Mouse (Mus musculus) forebrain, embryonic 14.5 days (tissue): Measurements from ENCODE around the gene Msrb3. TPM values are rescaled to one million over a fixed set of nuclear protein-coding genes. Genes with fewer than 3 reads are reported as not detected.
A peak's percentile ranks its signal among the peaks of the same experiment; 100 is the strongest.
"Not testable (repeated sequence)": the region's sequence is repeated elsewhere in the genome, so short reads cannot be mapped to it uniquely, and the experiment has no call there.

Experiments
- ATAC-seq: fragments of 200-750 bp; cut with Nextera tagmentation; 2 replicates; pipeline ENCODE4 v1.8.0; 2017; ENCODE audit warnings: mild to moderate bottlenecking, moderate library complexity
- DNase-seq: peaks from one replicate; pipeline ENCODE4 v3.0.0-alpha.2; 2015; ENCODE audit warnings: low spot score
- H3K27ac ChIP-seq: fragments of 300-500 bp; sonication (generic); 2 replicates; pipeline ENCODE4 v1.5.1; 2014; ENCODE audit warnings: low read depth, mild to moderate bottlenecking, control low read depth, low read length, moderate library complexity
- H3K27me3 ChIP-seq: fragments of 300-500 bp; sonication (generic); replicated peaks from 2 replicates; pipeline ENCODE4 v1.6.1; 2014; ENCODE audit warnings: low read length, control low read depth, mixed read lengths; ENCODE audit not compliant: control insufficient read depth, insufficient read depth
- H3K36me3 ChIP-seq: fragments of 300-500 bp; sonication (generic); 2 replicates; pipeline ENCODE4 v1.6.1; 2014; ENCODE audit warnings: low read length, control low read depth; ENCODE audit not compliant: control insufficient read depth, insufficient read depth
- H3K4me1 ChIP-seq: fragments of 300-500 bp; sonication (generic); 2 replicates; pipeline ENCODE4 v1.6.1; 2014; ENCODE audit warnings: antibody characterized with exemption, low read length, control low read depth; ENCODE audit not compliant: control insufficient read depth, insufficient read depth
- H3K4me2 ChIP-seq: fragments of 300-500 bp; sonication (generic); 2 replicates; pipeline ENCODE4 v1.6.1; 2014; ENCODE audit warnings: mild to moderate bottlenecking, control low read depth, low read length
- H3K4me3 ChIP-seq: fragments of 300-500 bp; sonication (generic); 2 replicates; pipeline ENCODE4 v1.5.1; 2014; ENCODE audit warnings: low read depth, low read length, control low read depth
- H3K9ac ChIP-seq: fragments of 300-500 bp; sonication (generic); 2 replicates; pipeline ENCODE4 v1.6.1; 2014; ENCODE audit warnings: mild to moderate bottlenecking, low read length, control low read depth, moderate library complexity
- H3K9me3 ChIP-seq: fragments of 300-500 bp; sonication (generic); replicated peaks from 2 replicates; pipeline ENCODE4 v1.6.1; 2016; ENCODE audit warnings: low read length, control low read depth, mixed read lengths; ENCODE audit not compliant: control insufficient read depth
- WGBS: fragments of 180-500 bp; shearing (Covaris S2); extraction: QIAGEN DNeasy Blood & Tissue Kit; methylation state at CpG from one replicate; pipeline ENCODE4 v1.1.7; 2014; 5-methylcytosine and 5-hydroxymethylcytosine counted together
- polyA plus RNA-seq: library from polyadenylated mRNA; unstranded; fragments of >200 nt; fragmentation: Nextera tagmentation; extraction: Ambion mirVana; gene quantifications from 2 replicates; pipeline ENCODE4 v1.2.1, GENCODE M21; 2014

The Msrb3 gene
- polyA plus RNA-seq, 1 experiment from 2014 or later, result 1.4 TPM

- 75% methylated on average over 11 of the region's 11 CpGs for WGBS
- H3K36me3 ChIP-seq, result no peaks in the 10 kb centered on the region
- no peaks in the 10 kb centered on the region for H3K9me3 ChIP-seq
- no peak overlapping the region for H3K27ac ChIP-seq
- no peak overlapping the region for H3K4me2 ChIP-seq
- no peak for ATAC-seq
- H3K4me1 ChIP-seq, result no peaks in the 10 kb centered on the region
- H3K9ac ChIP-seq, result no peak overlapping the region
- H3K4me3 ChIP-seq, result no peak overlapping the region
- H3K27me3 ChIP-seq, result 0 out of 2 replicates have a peak, but pooled peaks cover 1% of the 10 kb centered on the region
- DNase-seq, result peak; percentile 28
Observed at GRCm38 (mm10) chr10:120751295-120751722, 147.6 kb downstream of the Msrb3 start.

GRCm38 (mm10) chr10:120749556-120749955, 149.3 kb downstream of the Msrb3 start:
- not testable (repeated sequence) for H3K4me2 ChIP-seq, H3K9ac ChIP-seq, H3K9me3 ChIP-seq, H3K27ac ChIP-seq, ATAC-seq, H3K36me3 ChIP-seq, H3K27me3 ChIP-seq, DNase-seq, H3K4me3 ChIP-seq, H3K4me1 ChIP-seq
- 93% methylated on average over 5 of the region's 5 CpGs for whole genome bisulfite sequencing

GRCm38 (mm10) chr10:120748156-120748555, 150.7 kb downstream of the Msrb3 start:
- Histone ChIP-seq H3K27me3 (0 out of 2 replicates have a peak, but pooled peaks cover 5% of the 10 kb centered on the region), H3K4me3 (no peak overlapping the region), H3K9me3 (no peaks in the 10 kb centered on the region), H3K4me1 (no peaks in the 10 kb centered on the region), H3K4me2 (no peak overlapping the region), H3K36me3 (no peaks in the 10 kb centered on the region), H3K27ac (no peak overlapping the region), H3K9ac (no peak overlapping the region)
- 89% methylated on average over 6 of the region's 6 CpGs for whole genome bisulfite sequencing
- DNase-seq (no peak), ATAC-seq (no peak)

GRCm38 (mm10) chr10:120745138-120745856, 153.6 kb downstream of the Msrb3 start:
- Histone ChIP-seq H3K27me3 (0 out of 2 replicates have a peak, but pooled peaks cover 5% of the 10 kb centered on the region), H3K27ac (peak overlapping the region; percentile 60; the same call in 1 of the 2 replicates), H3K4me1 (no peaks in the 10 kb centered on the region), H3K4me2 (peak overlapping the region; percentile 70), H3K4me3 (peak overlapping the region; percentile 29), H3K36me3 (no peaks in the 10 kb centered on the region), H3K9me3 (no peaks in the 10 kb centered on the region), H3K9ac (peak overlapping the region; percentile 61)
- 4% methylated on average over 18 of the region's 18 CpGs for WGBS
- ATAC-seq (peak; percentile 96), DNase-seq (peak; percentile 91)

- WGBS, result under 1% methylated on average over 15 of the region's 15 CpGs
- no peaks in the 10 kb centered on the region for H3K9me3 ChIP-seq
- DNase-seq (peak; percentile 75), ATAC-seq (peak; percentile 52)
- H3K27ac ChIP-seq, result peak overlapping the region; percentile 60; the same call in 1 of the 2 replicates
- H3K36me3 ChIP-seq, result no peaks in the 10 kb centered on the region
- H3K27me3 ChIP-seq, result 0 out of 2 replicates have a peak, but pooled peaks cover 5% of the 10 kb centered on the region
- peak overlapping the region; percentile 29 for H3K4me3 ChIP-seq
- peak overlapping the region; percentile 70 for H3K4me2 ChIP-seq
- peak overlapping the region; percentile 61 for H3K9ac ChIP-seq
- H3K4me1 ChIP-seq, result no peaks in the 10 kb centered on the region
Observed at GRCm38 (mm10) chr10:120744441-120745137, 154.3 kb downstream of the Msrb3 start.

GRCm38 (mm10) chr10:120736508-120737069, 162.3 kb downstream of the Msrb3 start:
- peak overlapping the region; percentile 30 for H3K9ac ChIP-seq
- no peaks in the 10 kb centered on the region for H3K9me3 ChIP-seq
- 0 out of 2 replicates have a peak, but pooled peaks cover 5% of the 10 kb centered on the region for H3K27me3 ChIP-seq
- peaks cover 6% of the 10 kb centered on the region for H3K4me1 ChIP-seq
- ATAC-seq (no peak), DNase-seq (peak; percentile 36)
- peak overlapping the region; percentile 57 for H3K4me2 ChIP-seq
- H3K27ac ChIP-seq, result no peak overlapping the region
- no peak overlapping the region; the same call in 1 of the 2 replicates for H3K4me3 ChIP-seq
- H3K36me3 ChIP-seq, result no peaks in the 10 kb centered on the region
- 7% methylated on average over 14 of the region's 14 CpGs for WGBS

GRCm38 (mm10) chr10:120735722-120736507, 163.0 kb downstream of the Msrb3 start:
- Histone ChIP-seq H3K9ac (peak overlapping the region; percentile 30), H3K27ac (no peak overlapping the region), H3K4me3 (peak overlapping the region; percentile 23), H3K36me3 (no peaks in the 10 kb centered on the region), H3K4me2 (peak overlapping the region; percentile 57), H3K27me3 (0 out of 2 replicates have a peak, but pooled peaks cover 5% of the 10 kb centered on the region), H3K4me1 (peaks cover 6% of the 10 kb centered on the region), H3K9me3 (no peaks in the 10 kb centered on the region)
- ATAC-seq, result no peak
- DNase-seq, result peak; percentile 21
- 5% methylated on average over 25 of the region's 25 CpGs for WGBS

GRCm38 (mm10) chr10:120734364-120734763, 164.5 kb downstream of the Msrb3 start:
- Histone ChIP-seq H3K9me3 (no peaks in the 10 kb centered on the region), H3K27me3 (0 out of 2 replicates have a peak, but pooled peaks cover 5% of the 10 kb centered on the region), H3K4me1 (peaks cover 6% of the 10 kb centered on the region), H3K4me3 (no peak overlapping the region), H3K4me2 (no peak overlapping the region), H3K36me3 (no peaks in the 10 kb centered on the region), H3K9ac (no peak overlapping the region), H3K27ac (no peak overlapping the region)
- ATAC-seq (no peak), DNase-seq (no peak)
- 100% methylated on average over 2 of the region's 2 CpGs for WGBS
